Mouse (Mus musculus) limb, embryonic 10.5 days (tissue): ENCODE results near the gene Gfral. TPM values are rescaled to one million over a fixed set of nuclear protein-coding genes. Genes with fewer than 3 reads are reported as not detected.

Experiments used
- polyA plus RNA-seq: library from polyadenylated mRNA; unstranded; fragments of >200 nt; fragmentation: Nextera tagmentation; extraction: Ambion mirVana; gene quantifications from 2 replicates; pipeline ENCODE4 v1.2.1, GENCODE M21; 2016

Gfral gene
- polyA plus RNA-seq, 1 experiment from 2014 or later = not detected

Other genes starting within 250 kb of the Gfral start
- gene Hmgcll1, start 198.8 kb downstream of the Gfral start, polyA plus RNA-seq = 2.9 and 5.7 TPM in 2 replicates
- 0.06 and 0.21 TPM in 2 replicates for gene Hcrtr2, start 110.2 kb upstream of the Gfral start, polyA plus RNA-seq